Mouse (Mus musculus) frontal cortex, postnatal 25 days (tissue): ENCODE results near the gene Eif4a1.

ENCODE experiments used
- DNase-seq, 2 experiments: peaks; one replicate each; pipeline ENCODE4 v3.0.0; 2022; ENCODE audit warnings: low spot score in 2 of 2

Gene Eif4a1

DNA sequence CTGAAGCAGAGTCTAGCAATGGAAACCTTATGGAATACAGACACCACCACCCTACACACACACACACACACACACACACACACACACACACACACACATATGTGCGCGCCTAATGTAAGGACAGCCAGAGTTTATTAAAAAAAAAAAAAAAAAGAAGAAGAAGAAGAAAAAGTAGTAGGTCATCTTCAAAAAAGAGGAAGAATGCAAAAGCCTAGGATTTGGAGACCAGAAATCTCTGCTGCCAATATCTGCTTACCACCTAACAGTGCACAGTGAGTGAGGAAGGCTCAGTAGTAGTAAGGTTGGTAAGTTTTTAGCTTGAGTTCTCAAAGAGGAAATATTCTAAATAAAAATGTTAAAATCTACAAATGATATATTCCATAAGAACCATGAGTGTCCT lies 6.9 kb upstream of the Eif4a1 start:
- no peak for DNase-seq

DNA sequence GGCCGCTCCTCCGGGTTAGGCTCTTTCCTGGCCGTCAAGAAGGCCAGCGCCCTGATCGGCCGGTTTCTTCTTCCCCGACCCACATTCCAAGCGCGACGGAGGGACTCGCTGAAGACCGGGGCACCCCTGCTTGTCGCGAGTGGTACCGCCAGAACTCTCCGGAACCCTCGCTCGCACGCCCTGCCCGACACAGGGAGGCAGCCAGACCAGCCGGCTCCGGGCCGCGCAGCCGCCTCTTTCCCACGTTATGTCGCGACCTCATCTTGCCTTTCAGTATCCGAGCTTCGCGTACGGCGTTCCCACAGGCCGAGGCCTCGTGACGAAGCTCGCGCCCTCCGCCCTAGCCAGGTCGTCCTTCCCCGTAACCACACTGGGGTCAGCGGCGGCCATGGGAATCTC lies 498 bp downstream of the Eif4a1 start:
- DNase-seq, result no peak

DNA sequence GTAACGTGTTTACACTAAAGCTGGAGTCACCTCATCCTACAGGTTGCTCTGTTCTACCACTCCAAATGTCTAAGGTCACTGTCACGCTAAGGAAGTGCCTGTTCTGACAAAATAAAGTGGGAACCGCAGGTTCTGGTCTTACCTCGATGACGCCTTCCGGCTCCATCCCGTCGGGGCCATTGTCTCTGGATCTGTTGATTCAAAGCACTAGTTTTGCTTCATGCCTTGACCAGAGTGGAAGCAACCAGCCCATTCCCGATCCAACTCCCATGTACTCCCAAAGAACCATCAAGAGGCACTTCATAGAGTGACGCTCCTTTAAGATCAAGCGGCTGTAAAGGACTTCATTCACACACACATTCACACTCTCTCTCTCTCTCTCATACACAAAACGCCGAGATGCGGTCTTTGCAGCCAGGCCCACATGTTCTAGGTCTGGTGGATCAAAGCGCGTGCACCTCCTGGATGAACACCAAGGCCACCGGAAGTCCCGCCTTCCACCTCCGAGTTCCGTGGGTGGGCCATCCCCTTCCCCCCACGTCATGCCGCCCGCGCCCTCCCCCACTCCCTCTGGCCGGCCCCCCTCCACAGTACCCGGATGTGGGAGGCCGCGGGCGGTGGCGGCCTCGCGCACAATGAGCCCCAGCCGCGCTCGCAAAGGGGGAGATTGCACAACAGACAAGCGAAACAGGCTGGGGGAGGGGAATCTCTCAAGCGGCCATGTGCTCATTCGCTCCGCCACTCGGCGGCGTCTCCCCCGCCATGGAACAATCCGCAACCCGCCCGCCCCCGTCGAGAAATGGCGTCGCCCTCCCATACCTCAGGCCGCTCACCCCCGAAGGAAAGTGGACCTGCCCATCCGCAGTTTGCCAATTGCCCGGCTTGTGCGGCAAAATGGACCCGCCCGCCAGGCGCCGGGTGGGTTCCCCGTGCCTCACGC lies 1.2 kb downstream of the Eif4a1 start:
- DNase-seq, result peak; percentile 74 to 79

DNA sequence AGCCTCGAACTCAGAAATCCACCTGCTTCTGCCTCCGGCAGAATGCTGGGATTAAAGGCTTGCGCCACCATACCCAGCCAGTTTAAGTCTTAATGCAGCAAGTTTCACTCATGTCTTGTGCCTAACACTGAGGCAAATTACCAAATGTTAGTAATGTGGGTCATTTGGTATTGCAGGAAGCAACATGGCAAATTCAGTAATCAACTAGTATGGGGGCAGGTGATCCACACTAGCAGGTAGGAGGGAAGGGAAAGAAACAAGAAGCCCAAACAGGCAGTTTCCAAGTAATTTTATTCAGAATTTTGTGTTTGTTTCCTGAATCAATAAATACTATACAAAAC lies 5.6 kb downstream of the Eif4a1 start:
- no peak for DNase-seq

DNA sequence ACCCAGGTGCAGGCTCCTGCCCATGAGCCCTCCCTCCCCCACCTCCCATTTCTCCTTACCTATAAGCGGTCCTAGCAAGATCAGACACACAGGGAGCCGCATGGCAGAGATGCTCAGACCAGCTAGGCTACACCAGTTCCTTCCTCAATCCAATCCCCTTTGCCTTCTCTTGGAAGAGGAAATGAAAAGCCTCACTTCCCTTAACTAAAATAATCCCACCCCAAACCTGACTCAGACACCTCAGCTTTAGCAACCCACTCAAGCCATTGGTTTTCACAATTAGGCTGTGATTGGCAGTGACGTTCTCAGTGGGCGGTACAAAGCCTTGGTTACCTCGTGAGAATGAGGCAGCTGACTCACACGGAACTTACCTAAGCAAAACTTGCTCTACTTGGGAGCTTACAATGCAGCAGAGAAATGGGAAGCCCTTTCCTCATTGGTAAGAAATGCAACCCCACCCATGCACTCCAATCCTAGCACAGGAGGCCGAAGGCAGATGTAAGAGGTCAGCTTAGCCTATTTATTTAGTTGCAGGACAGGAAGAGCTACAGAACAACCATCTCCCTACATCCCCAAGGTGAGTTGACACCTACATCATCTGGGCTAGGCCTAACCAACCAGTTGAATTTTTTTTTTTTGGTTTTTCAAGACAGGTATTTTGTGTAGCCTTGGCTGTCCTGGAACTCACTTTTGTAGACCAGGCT lies 6.1 kb downstream of the Eif4a1 start, which contains the start of gene Cd68:
TSS of gene Cd68 (minus strand) at position 193 of the 704 bp plus-strand sequence.
- peak in 1 of 2 experiments; percentile 43 for DNase-seq

DNA sequence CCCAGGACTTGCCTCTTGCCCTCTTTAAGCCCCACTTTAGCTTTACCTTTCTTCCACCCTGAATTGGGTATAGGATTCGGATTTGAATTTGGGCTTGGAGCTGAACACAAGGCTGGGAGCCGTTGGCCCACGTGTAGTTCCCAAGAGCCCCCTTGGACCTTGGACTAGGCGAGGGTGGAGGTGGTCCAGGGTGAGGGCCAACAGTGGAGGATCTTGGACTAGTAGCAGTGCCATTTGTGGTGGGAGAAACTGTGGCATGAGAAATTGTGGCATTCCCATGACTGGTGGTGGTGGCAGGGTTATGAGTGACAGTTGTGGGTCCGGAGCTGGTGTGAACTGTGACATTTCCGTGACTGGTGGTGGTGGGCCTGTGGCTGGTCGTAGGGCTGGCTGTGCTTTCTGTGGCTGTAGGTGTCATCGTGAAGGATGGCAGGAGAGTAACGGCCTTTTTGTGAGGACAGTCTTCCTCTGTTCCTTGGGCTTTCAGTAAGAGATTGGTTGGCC lies 6.7 kb downstream of the Eif4a1 start:
- DNase-seq, result no peak

DNA sequence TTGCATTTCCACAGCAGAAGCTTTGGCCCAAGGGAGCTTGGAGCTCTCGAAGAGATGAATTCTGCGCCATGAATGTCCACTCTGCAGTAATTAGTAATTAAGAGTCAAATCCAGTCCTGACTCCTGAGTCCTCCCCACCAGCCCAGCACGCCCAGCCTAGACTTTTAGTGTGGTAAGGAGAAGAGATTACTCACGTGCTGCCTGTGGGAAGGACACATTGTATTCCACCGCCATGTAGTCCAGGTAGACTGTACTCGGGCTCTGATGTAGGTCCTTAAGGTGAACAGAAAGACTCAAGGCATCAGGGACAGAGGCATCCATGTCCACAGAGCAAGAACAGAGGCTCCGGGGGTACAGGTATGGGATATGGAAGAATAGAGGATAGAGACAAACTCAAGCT lies 7.4 kb downstream of the Eif4a1 start:
- DNase-seq, result no peak

DNA sequence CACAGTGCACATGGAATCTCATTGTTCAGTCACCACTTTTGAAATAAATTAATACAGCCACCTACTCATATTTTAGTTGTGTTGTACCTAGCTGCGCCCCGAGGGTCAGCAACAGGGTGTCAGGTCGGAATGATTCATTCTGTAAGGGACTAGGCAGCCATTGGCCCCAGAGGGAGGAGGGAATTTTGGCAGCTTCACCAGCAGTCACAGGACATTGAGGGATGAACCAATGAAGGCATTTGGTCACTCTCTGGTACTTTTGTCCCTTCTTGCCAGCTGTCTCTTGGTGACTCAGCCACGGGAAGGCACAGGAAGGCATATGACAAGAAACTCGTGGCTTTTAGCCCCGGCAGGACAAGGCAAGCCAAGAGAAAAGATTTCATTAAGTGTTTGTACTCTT lies 8.4 kb downstream of the Eif4a1 start:
- no peak for DNase-seq

DNA sequence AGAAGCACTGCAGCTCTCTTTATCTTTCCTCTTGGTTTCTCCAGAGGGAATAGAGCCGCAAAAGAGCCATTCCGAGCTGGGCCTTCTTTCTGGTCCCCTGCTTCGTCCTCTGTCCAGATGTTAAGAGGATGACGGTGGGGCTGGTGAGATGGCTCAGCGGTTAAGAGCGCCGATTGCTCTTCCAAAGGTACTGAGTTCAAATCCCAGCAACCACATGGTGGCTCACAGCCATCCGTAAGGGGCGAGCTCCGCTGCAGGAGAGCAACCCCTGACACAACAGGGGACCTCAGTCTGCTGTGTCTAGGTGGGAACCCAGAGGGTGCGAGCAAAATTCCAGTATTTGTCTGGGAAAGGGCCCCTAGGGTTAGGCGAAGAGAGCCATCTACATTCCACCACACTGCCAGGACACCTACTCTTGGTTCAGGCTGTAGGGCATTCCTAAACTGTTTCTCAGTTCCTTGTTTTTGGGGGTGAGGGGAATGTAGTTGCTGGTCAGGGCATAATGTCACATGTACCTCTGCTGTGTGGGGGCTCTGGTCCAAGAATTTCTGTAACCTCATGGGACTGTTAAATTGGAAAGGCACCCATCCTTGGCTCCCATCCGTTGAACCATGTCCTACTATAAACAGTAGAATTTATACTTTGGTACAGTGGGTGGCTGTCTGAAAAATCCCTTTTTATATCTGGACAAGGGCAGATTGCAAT lies 9.1 kb downstream of the Eif4a1 start:
- DNase-seq, result no peak

DNA sequence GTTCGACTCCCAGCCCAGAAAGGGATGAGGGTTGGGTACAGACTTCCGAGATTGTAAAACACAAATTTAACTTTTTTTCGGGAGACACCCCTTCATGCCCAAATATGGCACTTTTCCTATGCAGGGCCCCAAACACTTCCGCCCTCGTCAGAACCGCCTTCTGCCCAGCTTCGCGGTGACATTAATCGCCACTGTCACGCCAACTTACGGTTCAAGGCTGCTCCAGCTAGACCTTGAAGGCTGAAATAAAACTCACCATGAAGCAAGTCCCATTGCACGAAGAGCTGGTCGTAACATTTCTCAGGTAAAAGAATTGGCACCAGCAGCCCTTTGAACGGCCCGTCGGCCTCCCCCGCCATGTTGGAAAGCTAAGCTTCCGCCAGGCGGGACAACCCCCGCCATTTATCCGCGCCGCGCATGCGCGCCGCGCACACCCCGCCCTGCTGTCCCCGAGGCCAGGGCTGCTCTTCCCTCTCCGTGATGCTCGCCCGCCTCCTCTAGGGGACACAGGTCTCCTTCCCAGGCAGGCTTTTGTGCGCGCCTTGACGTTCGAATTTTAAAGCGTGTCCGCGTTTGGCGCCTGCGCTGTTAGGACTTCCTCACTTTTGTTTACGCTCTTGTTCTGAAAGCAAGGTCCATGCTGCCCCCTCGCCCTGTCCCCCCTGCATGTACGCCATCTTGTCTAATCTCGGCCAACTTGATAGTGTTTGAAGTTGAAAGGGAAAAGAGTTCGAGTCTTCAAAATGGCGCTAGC lies 9.8 kb downstream of the Eif4a1 start, which contains the start of gene Mpdu1:
TSS of gene Mpdu1 (minus strand) at position 430 of the 754 bp plus-strand sequence.
- peak; percentile 81 to 88 for DNase-seq

DNA sequence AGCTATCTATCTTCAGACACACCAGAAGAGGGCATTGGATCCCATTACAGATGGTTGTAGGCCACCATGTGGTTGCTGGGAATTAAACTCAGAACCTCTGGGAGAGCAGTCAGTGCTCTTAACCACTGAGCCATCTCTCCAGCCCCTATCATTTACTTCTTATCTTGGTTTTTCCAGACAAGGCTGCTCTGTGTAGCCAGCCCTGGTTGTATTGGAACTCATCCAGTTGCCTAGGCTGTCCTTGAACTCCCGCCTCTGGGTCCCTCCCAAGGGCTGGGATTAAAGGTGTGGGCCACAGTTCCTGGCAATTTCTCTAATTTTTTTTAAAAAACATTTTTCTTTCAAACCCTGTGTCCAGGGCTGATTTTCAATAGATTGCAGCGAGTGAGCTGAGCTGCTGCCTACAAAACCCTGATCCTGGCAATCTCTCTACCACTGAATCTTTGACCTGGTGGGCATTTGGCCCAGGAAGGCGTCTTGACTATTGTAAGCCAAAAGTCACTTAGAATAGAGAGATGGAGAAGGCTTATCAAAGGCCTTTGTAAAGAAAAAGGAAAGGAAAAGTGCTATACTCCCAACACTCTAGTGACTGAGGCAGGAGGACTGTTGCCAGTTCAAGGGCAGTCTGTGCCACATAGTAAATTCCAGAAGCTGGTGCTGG lies 10.9 kb downstream of the Eif4a1 start:
- DNase-seq, result no peak

DNA sequence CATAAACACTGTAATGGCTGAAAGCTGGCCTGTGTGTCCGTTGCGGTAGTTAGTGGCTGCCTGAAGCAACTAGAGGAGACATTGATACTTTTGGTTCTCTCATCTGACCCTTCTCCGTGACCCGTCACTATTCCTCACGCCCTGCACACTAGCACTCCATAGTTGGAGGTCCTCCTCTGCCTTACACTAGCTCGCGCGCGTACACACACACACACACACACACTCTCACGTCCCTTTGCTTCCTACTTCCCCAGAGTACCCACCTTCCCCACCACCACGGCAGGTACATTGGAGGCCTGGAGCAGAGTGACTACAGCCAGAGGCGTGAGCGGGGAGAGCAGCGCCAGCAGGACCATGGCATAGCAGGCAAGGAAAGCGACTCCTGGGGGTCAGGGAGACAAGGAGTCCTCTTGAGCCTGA lies 14.8 kb downstream of the Eif4a1 start:
- no peak for DNase-seq

DNA sequence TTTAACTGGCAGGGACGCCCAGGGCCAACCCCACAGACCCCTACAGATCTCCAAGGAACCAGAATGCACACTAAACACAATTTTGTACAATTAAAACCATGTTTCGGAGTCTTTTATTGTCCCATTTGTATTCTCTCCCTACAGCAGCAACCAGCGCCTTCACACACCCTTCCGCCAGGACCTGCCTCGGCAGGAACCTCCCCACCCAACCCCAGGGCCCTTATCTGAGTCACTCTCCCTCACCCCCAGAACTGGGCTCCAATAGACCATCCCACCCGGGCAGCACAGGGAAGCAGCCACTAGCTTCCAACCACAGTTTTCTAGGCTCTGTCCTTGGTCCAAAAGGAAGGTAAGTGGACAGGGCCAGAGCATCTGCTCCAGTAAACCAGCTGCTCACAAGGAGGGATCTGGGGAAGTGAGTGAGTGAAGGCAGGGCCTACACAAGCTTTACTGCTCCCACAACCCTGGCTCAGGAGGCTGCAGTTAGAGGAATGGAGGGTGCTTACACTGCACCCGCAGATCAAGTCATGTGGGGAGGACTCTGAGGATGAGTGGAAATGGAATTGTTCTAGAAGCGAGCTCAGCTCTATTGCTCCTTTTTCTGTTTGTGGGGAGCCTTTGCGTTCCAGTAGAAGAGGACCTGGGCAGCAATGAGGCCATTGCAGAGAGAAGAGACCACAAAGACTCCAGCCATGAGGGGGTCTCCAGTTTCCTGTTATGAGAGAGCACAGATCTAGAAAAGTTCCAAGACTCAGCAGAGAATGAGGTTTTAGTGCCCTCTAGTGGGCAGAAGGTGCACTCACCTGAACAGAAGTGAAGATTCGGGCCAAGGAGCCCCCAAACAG lies 15.4 kb downstream of the Eif4a1 start:
- DNase-seq, result no peak

DNA sequence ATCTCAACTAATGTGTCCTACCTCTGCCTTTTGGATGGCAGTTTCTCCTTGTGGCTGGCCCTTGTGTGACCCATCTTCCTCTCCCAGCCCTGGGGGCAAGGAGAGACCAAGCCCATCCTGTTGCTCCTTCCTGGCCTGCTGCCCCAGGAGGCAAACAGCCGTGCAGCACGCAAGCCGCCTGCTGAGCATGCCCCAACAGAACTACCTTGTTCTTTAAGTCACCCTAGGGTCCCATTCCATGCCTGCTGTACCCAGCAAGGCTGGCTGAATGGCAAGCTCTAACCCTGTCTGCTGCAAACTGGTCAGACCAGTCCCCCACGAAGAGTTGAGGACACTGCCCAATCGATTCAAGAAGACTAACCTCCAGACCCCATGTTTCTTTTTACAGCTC lies 16.2 kb downstream of the Eif4a1 start:
- no peak for DNase-seq

DNA sequence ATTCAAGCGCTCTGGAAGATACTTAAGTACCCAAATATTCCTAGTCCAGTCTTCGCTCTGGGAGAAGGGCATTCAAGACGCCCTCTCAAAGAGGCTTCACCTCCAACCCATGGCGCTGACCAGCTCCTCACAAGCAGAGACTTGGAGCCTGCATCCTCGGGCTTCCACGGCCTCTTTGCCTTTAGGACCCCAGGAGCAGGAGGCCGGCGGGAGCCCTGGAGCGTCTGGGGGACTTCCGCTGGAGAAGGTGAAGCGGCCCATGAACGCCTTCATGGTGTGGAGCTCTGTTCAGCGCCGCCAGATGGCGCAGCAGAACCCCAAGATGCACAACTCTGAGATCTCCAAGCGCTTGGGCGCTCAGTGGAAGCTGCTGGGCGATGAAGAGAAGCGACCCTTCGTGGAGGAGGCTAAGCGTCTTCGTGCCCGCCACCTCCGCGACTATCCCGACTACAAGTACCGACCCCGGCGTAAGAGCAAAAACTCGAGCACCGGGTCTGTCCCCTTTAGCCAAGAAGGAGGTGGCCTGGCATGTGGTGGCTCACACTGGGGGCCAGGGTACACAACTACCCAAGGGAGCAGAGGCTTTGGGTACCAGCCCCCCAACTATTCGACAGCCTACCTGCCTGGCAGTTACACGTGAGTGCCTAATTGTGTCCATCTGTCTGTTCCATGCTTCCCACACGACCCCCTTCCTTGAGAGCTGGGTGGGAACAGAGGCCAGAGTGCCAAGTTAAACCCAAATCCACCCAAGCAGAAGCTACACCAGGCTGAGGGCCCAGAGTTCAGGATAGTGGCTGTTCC lies 16.8 kb downstream of the Eif4a1 start, which contains the start of gene Sox15:
TSS of gene Sox15 (plus strand) at position 51 of the 801 bp plus-strand sequence.
- DNase-seq, result peak; percentile 61 to 63

DNA sequence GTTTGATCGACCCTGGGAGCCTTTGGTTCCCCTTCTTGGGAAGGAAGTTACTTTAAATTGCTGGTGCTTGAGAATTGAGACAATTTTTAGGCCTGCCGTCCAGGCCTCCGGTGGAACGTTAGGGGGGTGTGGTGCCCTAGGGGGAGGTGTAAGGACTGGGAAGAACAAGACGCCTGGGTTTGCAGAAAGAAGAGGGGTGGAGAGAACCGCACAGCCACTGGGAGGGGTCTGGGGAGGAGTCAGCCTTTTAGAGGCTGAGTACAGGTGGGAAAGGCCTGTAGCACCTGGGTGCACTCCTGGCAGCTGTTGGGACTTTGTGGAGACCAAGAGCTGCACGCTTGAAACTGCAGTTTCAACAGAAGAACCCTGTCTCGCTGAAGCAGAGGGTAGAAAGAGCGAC lies 17.5 kb downstream of the Eif4a1 start:
- DNase-seq, result no peak

DNA sequence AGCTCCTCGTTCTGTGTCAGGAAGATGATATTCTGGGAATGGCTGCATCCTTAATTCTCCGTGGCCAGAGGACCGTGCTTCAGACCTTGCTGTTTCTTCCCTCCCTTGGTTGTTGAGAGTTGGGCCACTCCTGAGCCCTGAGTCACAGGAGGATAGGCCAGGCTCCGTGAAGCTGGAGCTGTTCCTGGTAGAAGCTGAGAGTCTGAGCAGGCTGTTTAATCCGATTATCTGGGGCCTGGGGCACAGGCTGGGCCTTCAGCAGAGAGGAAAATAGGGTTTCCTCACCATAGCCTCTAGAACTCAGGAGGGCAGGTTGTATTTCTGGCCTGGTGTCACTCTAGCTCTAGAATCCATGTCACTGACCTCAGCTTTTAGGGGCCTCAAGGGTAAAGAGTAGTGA lies 18.8 kb downstream of the Eif4a1 start:
- DNase-seq, result no peak

DNA sequence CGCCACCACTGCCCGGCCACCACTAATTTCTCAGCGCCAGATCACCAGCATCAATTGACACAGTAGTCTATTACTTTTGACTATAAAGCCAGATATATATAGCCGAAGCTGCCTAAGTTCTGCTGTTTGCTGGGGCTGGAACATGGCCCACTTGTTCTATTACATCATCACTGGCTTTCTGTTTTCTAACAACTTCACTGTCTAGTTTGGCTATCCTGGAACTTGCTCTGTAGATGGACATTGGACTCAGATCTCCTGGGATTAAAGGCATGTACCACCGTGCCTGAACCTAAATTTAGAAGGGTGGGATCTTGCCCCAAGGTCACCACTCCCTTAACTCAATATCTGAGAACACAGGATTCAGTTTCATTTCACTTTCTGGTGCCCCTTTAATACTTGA lies 26.4 kb downstream of the Eif4a1 start:
- no peak for DNase-seq

DNA sequence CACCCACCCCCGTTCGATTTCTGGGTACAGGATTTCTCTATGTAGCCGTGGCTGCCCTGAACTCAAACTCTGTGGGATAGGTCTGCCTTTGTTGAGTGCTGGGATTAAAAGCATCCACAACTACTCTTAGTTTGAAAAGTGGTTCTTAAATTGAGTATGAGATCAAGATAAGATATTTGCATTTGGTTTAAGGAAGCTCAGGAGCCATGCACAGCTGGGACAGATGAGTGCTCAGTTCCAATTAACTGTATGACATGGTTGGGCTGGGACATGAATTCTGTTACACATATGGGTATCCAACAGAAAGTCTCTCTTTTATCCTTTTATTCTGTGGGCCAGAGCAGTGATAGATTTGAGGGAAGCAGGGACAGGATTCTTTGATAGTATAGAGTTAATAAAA lies 36.8 kb downstream of the Eif4a1 start:
- DNase-seq, result no peak
